Mouse (Mus musculus): ENCODE results near the gene Hoxd9.

DNA sequence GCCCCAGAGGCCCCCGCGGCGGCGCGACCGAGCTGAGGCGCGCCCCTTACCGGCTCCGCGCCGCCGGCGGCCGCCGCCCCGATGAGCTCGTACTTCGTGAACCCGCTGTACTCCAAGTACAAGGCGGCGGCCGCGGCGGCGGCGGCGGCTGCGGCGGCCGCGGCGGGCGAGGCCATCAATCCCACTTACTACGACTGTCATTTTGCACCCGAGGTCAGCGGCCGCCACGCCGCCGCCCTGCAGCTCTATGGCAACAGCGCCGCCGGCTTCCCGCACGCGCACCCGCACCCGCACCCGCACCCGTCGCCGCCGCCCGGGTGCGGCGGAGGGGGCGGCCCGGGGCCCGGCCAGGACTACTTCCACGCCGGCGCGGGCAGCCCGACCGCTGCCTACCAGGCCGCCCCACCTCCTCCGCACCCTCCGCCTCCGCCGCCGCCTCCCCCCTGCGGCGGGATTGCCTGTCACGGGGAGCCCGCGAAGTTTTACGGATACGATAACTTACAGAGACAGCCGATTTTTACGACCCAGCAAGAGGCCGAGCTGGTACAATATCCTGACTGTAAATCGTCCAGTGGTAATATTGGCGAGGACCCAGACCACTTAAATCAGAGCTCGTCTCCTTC is 8.1 kb downstream of the Hoxd9 start:
- TF ChIP-seq POLR2A (IDR thresholded peaks at IDR 0.05; ENCODE audit: insufficient read depth, low read length) (no peak), CTCF (IDR thresholded peaks at IDR 0.05; ENCODE audit: low read depth, low read length) (no peak)

Measured in ES-Bruce4 (cell line).